Mouse (Mus musculus) spleen, adult 18-20 months (tissue): ENCODE measurements around the gene Tnfrsf19.

Source experiments
- DNase-seq, 2 experiments: peaks; one replicate each; pipeline ENCODE4 v3.0.0; 2022; ENCODE audit warnings: mixed read lengths in 2 of 2

Gene Tnfrsf19

DNA sequence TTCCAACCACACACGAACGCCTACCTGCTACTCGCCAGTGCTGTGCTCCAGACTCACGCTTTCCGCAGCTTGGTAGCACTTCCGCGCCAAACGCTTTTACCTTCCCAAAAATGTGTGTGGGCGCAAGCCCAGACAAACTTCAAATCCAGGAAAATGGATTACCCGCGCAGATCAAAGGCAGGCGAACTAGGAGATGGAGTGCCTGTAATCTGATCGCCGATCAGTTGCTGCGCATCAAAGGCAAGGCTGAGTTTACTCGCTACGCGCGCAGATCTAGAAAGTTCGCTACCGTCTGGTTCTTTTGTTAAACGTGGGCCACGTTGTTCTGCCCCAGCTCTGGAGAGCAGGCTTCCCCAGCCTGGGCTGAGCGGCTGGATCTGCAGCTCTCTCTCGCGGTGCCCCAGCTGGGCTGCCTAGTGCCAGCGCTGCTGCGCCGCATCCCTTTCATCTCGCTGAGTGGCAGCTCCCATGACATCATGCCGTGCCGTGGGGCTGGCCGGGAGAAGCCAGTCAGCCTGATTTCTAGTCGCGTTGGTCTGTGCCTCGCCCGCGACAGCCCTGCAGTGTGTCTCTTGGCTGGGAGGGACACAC is at the start of gene Tnfrsf19:
Gene Tnfrsf19, minus strand, starts transcription at position 400 of the 591 bp plus-strand sequence.
- DNase-seq = peak; percentile 18 to 42

DNA sequence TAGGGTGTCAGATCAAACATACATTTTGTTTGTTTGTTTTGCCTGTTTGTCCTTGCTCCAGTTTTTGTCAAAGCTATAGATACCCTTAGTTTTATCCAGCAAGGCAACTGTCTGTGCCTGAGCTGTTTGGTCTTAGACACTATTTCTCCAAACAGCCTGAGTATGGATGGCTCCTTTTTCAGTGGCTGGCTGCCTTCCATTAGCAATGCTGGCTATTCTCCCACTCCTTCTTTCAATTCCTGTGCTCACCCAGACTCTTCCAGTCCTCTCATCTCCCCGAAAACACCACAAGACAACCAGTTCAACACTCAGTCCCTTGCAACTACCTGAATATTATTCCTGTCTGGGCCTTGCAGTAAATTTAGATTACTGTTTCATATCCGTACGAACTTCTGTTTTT is 45.8 kb upstream of the Tnfrsf19 start:
- DNase-seq = no peak

DNA sequence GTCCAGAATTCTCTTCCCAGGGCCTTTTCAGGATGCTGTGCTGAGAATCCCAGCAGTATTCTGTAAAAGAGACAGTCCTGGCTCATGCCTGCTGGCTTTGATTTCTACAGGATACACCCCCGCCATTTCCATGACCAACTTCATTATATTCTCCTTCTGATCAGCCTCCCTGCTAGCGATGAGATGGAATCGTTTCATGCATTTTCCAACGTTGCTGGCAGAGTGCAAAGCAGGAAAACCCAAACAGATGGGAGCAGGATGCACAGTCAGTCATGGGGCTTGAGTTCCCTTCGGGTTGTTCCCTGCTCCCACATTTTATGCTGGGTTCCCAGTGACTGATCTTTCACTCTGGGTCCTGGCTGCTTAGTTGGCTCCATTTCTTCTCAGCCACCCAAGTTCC is 44.7 kb upstream of the Tnfrsf19 start:
- DNase-seq = no peak

- DNase-seq = no peak
These were observed 41.9 kb upstream of the Tnfrsf19 start for GRCm38 (mm10) chr14:61088187-61088586.

DNA sequence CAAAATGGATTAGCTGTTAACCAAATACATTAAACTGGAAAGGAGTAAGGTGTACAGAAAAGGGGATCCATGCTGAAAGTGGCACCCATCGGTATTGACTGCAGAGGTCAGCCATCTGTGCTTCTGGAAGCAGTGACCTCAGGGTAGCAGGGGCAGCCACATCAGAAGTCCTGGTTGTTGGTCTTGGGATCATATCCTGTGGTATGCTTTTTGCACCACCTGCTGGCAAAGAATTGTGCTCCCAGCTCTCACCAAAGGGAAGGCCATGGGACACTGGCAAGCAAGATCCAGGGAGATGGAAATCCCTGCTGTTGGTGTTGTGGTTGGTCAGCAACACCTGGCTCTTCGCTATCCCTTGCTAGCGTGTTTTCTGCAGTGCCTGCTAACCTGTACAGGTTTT is 39.0 kb upstream of the Tnfrsf19 start:
- DNase-seq = peak in 1 of 2 experiments; percentile 5

- DNase-seq = no peak
These were observed 23.3 kb upstream of the Tnfrsf19 start for GRCm38 (mm10) chr14:61069555-61069954.

- no peak for DNase-seq
These were observed 15.4 kb upstream of the Tnfrsf19 start for GRCm38 (mm10) chr14:61061729-61062128.

DNA sequence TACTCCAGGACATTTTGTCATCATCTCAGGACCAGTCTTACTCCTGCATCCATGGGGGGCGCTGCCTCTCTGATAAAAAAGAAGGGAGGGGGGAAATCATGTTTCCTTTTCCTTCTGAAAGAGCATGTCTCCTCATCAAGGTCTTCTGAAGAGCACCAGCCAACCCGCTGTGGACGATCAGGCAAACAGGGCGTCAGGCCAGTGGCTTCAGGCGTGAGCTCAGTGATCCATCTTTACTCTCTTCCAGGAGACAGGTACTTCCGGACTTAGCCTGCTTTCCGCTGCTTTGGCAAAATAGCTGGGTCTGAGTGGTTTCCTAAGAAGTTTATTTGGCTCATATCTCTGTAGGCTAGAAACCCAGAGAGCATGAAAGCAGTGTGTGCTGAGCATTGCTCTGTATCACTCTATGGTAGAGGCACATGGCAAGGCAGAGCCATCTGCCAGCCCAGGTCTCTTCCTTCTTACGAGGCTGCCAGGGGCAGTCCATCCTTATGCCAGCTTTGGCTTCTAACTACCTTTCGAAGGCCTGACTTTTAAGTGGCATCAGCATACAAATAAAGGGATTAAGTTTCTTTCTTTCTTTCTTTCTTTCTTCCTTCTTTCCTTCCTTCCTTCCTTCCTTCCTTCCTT is 13.1 kb upstream of the Tnfrsf19 start:
- DNase-seq = no peak

DNA sequence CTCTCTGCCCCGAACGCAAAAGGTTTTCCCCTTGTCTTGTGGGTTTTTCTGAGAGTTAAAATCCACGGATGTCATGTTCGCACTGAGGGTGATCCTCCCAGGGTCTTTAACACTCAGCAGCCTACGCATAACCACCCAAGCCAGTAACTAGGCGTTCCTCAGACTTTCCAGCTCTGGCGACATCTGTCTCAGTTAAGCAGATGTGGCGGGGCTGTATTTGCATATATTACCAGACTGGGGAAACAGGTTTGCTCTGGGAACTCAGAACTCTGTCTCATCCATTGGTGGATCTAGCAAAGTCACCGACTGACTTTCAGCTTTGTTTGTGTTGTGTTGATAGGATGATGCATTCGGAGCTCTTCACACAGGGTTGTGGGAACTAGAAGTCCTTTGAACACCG is 10.7 kb upstream of the Tnfrsf19 start:
- DNase-seq = no peak

DNA sequence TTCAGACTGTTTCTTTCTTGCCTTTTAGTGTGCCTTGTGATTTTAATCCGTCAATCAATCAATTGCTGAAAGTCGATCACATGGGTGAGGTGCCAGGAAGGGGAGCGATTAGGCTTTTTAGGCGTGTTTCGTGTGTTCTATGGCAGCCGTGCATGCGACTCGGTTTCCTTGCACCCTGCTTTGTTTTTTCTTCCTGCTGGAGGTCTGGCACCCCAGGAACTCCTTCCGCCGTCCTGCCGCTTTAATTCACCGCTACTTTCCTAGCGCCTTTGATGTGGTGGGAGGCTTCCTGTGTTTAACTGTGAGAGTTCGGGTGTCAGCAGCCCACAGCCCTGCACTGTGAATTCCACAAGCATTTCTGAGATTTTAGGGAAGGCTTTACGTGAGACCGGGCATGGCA is 10.2 kb upstream of the Tnfrsf19 start:
- DNase-seq = peak in 1 of 2 experiments; percentile 10

DNA sequence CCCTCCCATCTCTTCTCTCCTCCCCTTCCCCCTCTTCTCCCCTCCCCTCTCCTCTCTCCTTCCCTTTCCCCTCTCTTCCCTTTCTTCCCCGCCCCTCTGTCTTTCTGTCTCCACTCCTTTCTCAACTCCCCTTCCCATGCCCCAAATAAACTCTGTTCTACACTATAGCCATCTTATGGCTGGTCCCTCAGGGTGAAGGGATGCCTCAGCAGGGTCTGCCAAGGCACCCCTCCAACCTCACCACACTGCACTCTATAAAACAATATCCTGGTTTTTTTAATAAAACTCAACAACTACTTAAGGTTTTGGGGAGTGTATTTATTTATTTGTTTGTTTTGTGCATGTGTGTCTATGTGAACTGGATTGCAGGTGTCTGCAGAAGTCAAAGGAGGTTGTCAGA is 9.6 kb upstream of the Tnfrsf19 start:
- no peak for DNase-seq

- no peak for DNase-seq
These were observed 5.9 kb upstream of the Tnfrsf19 start for GRCm38 (mm10) chr14:61052163-61052562.

DNA sequence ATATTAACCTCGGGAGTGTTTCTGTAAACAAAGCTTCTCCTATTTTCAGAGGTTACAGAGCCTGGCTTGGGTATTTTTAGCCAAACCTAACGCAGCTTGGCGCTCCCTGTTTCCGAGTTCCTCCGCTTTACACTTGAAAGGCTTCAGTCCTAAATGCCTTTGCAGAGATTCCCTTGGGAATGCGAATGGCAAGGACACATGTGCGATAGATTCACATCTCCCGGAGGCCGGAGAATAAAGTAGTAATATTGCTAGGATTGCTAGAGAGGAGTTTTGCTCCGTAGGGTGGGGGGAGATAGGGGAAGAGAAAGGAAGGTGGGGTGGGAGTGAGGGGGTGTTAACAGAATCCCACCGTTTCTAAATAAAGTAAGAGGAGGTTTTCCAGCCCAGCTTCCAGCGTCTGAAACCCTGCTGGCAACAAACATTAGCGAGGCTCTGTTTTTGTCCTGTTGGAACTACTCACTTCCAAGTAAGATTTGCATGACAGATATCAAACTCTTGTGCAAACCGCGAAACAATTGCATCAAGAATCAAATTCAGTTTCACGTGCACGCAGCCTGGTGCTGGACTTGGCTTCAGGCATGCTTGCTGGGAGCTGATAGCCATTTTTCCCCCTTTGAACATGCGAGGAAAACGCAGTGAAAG is 722 bp downstream of the Tnfrsf19 start:
- no peak for DNase-seq

- no peak for DNase-seq
These were observed 2.0 kb downstream of the Tnfrsf19 start for GRCm38 (mm10) chr14:61044316-61044715.

- no peak for DNase-seq
These were observed 2.6 kb downstream of the Tnfrsf19 start for GRCm38 (mm10) chr14:61043511-61044310.

- DNase-seq = no peak
These were observed 4.0 kb downstream of the Tnfrsf19 start for GRCm38 (mm10) chr14:61042291-61042690.

- DNase-seq = no peak
These were observed 6.1 kb downstream of the Tnfrsf19 start for GRCm38 (mm10) chr14:61040236-61040635.

DNA sequence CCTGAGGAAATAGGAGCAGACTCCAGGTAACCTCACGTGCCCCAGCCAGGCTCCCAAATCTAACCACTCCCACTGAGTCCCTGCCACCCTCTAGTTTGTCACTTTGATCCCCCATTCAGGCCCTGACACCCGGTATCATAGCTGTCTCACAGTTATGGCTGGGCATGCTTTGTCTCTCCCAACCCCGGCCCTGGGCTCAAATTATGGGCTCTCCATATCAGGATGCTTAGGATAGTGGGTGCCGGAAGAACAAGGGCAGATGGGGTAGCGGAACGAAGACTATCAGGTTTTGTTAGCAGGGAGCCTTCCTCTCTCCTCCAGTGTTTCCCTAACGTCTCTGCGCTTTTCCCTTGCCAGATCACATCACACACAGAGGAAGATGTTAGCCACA is 8.2 kb downstream of the Tnfrsf19 start:
- DNase-seq = no peak

- peak in 1 of 2 experiments; percentile 27 for DNase-seq
These were observed 8.8 kb downstream of the Tnfrsf19 start for GRCm38 (mm10) chr14:61037321-61038081.

- DNase-seq = no peak
These were observed 15.9 kb downstream of the Tnfrsf19 start for GRCm38 (mm10) chr14:61030366-61030765.

DNA sequence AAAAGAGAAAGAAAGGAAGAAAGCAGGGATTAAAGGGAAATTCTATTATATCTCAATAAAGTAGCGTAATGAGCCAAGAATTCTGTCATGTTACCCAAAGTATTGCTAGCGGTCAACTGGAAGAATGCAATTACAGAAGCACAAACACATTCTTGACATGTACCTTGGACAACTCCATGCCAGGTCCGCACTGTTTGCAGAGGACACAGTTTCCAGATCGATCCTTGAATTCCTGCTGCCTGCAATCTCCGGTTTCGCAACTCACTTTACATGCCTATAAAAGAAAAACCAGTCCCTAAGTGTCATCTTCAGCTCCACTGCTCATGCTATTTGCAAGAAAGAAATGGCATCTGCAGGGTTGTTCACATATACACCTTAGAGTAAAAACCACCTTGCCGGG is 22.3 kb downstream of the Tnfrsf19 start:
- no peak for DNase-seq

DNA sequence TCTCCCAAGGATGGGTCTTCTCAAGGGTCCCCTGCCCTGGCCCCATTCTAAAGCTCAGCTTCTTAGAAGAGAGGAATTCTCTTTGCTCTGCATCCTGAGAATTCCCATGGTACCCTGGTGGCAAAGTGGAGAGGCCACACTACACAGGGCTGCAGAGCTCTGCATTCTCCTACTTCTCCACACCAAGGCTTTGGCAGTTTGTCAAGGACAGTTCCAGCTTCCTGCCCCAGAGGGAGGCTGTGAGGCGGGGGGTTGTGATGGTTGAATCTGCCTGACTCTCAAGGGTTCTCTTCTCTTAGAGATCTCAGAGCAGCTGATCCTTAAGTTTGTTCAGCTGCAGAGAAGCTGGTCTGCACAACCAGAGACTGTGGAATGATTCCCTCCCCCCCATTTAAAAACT is 23.9 kb downstream of the Tnfrsf19 start:
- no peak for DNase-seq

DNA sequence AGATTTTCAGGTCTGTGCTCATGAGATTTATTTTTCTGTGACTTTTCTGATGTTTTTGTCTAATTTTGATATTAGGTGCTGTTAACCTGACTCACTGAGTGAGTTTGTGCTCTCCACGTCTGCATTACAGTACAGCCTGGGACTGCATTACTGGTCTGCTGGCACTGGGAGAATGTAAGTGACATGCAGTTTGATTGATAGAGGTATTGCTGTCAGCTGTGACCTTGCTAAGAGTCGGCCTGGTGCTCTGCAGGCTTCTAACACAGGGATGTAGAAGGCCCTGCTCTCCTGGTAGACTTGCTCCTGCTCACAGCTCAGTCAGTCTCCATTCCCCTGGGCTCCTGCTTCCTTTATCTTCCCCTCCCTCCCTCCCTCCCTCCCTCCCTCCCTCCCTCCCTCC is 25.3 kb downstream of the Tnfrsf19 start:
- no peak for DNase-seq
